Mouse (Mus musculus): ENCODE data around the gene N4bp3.

- TF ChIP-seq POLR2A (IDR thresholded peaks at IDR 0.05; ENCODE audit: borderline replicate concordance, insufficient read depth, low read length) (no peak), CTCF (IDR thresholded peaks at IDR 0.05; ENCODE audit: borderline replicate concordance, insufficient read depth, low read depth, low read length) (peak; percentile 93)
Measured at GRCm38 (mm10) chr11:51681324-51681975, 30.8 kb upstream of the N4bp3 start.

All from cerebellum, adult 2 months (tissue).